Mouse (Mus musculus) erythroid progenitor cell, adult 5-6 weeks (primary cell): Measurements from ENCODE around the gene 4930579F01Rik. TPM values are rescaled to one million over a fixed set of nuclear protein-coding genes. Genes with fewer than 3 reads are reported as not detected.
A peak's percentile ranks its signal among the peaks of the same experiment; 100 is the strongest.

Experiments
- ATAC-seq: replicated peaks from 2 replicates; pipeline ENCODE4 v1.8.0; 2016; ENCODE audit warnings: moderate number of reproducible peaks, mild to moderate bottlenecking, moderate TSS enrichment, inconsistent platforms; ENCODE audit not compliant: poor library complexity, low FRiP score, severe bottlenecking
- total RNA-seq, 2 experiments: library from RNA; stranded (forward) in 1 of 2; stranded (reverse) in 1 of 2; fragments of 150-400 nt in 1 of 2; fragments of 186-747, 209-891 nt in 1 of 2; gene quantifications; 2 replicates each; pipeline versions ENCODE4 v1.2.3 to v1.2.4; 2015 to 2017; ENCODE audit warnings: low replicate concordance in 2 of 2

The 4930579F01Rik gene
- total RNA-seq, 2 experiments from 2014 or later = not detected

GRCm38 (mm10) chr3:138217631-138218264 is 24.1 kb upstream of the 4930579F01Rik start, which contains the start of gene Adh7:
TSS of gene Adh7 (plus strand) at chr3:138217760.
- ATAC-seq = no peak

GRCm38 (mm10) chr3:138216091-138216490 is 22.5 kb upstream of the 4930579F01Rik start:
- ATAC-seq = no peak

GRCm38 (mm10) chr3:138215395-138215989 is 21.9 kb upstream of the 4930579F01Rik start:
- ATAC-seq = no peak

GRCm38 (mm10) chr3:138212431-138212951 is 18.9 kb upstream of the 4930579F01Rik start:
- no peak for ATAC-seq

- ATAC-seq = no peak
Measured at GRCm38 (mm10) chr3:138210432-138211075, 16.9 kb upstream of the 4930579F01Rik start.

- no peak for ATAC-seq
Measured at GRCm38 (mm10) chr3:138208821-138209220, 15.2 kb upstream of the 4930579F01Rik start.

GRCm38 (mm10) chr3:138198722-138199068 is 5.1 kb upstream of the 4930579F01Rik start:
- ATAC-seq = no peak

- ATAC-seq = 0 out of 2 replicates have a peak, but pooled peaks have one; percentile 59
Measured at GRCm38 (mm10) chr3:138197973-138198721, 4.5 kb upstream of the 4930579F01Rik start.

- no peak for ATAC-seq
Measured at GRCm38 (mm10) chr3:138197556-138197955, 3.9 kb upstream of the 4930579F01Rik start.

- no peak for ATAC-seq
Measured at GRCm38 (mm10) chr3:138197093-138197492, 3.5 kb upstream of the 4930579F01Rik start.

GRCm38 (mm10) chr3:138192260-138192659 is 1.4 kb downstream of the 4930579F01Rik start:
- ATAC-seq = no peak

GRCm38 (mm10) chr3:138185995-138186930 is 7.4 kb downstream of the 4930579F01Rik start:
- ATAC-seq = no peak

GRCm38 (mm10) chr3:138185290-138185689 is 8.3 kb downstream of the 4930579F01Rik start:
- ATAC-seq = no peak

GRCm38 (mm10) chr3:138183371-138183770 is 10.3 kb downstream of the 4930579F01Rik start:
- no peak for ATAC-seq

- no peak for ATAC-seq
Measured at GRCm38 (mm10) chr3:138182019-138182418, 11.6 kb downstream of the 4930579F01Rik start.

- ATAC-seq = no peak
Measured at GRCm38 (mm10) chr3:138175551-138175950, 18.1 kb downstream of the 4930579F01Rik start.

GRCm38 (mm10) chr3:138173291-138173690 is 20.3 kb downstream of the 4930579F01Rik start:
- ATAC-seq = no peak

- ATAC-seq = no peak
Measured at GRCm38 (mm10) chr3:138162553-138163183, 31.0 kb downstream of the 4930579F01Rik start.

GRCm38 (mm10) chr3:138161623-138162022 is 32.0 kb downstream of the 4930579F01Rik start:
- ATAC-seq = no peak
